Mouse (Mus musculus): ENCODE data around the gene Efna4.

Gene Efna4

DNA sequence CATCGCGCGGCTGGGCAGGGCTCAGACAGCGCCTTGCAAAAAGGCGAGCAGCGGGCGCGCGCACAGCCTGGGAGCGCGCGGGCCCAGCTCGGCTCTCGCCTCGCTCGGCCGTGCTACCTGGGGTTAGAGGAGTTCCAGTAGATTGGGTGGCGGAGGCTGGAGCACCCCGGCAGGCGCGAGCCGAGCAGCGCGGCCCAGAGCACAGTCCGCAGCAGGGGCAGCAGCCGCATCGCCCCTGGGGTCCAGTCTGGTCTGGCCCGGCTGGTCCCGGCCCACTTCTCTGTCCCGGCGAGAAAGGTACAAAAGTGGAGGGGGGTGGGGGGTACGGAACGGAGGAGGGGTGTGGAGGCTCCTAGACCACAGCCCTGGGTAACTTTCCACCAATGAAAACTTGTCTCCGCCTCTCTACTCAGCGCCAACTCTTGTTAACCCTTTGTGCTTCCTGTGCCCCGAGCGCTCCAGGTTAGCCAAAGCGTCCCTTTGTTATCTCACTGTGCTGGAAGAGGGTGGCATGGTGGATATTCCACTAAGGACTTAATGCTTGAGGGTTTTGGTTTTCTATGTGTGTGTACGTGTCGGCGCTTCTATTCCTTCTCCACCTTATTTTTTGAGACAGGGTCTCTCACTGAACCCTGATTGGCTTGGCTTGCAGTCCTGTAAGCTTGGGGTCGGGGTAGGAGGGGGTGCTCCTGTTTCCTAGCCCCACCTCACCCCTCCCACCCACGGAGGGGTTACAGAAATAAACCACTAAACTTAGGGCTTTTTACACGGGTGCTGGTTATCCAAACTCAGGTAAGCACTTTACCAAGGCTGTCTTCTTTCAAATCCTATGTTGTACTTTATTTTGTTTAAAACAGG, at the start of gene Efna4:
TSS of gene Efna4 (minus strand) at position 308 of the 858 bp plus-strand sequence.
- no peak for DNase-seq (ENCODE audit: low spot score)

DNA sequence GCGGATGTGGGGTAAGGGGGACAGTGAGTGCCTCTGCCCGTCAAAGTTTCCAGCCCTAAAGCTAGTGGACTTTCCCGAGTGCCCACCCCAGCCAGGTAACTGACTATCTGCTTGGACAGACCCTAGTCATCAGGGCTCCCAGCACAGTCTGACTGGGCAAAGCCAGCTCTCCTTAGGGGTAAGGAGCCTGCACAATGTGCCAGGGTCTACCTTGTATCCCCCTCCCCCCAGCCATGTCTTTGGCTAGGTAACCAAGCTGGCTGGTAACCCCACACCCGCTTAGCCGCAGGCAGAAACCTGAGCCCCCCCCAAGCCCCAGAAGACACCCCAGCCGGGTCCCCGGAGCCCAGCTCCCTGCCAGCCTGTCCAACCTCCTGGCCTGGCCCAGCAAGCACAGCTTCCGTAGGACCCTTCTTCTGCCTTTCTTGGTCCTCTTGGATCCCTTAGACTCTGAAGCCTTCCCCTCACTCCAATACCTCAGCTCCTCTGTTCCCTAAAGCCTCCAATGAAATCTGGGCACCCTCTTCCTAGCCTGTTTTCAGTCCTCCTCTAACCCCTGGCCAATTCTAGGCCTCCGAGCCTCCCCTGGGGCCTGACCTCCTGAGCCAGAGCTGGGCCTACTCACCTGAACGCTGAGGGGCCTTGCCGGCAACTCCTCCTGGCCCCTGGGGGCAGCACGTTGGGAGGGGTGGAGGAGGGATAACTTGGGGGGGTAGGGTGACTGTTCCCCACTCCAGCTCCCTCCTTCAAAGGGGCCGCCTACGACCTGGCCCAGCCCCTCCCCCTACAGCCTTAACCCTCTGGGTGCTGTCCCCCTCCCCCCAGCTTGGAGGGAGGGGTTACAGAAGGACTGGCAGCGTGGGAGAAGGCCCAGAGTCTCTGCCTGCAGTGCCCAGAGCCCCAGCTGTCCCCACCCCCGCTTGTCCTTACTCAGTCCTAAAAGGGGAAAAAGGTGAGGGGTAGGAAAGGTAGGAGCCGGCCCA, 48.9 kb upstream of the Efna4 start:
- DNase-seq (ENCODE audit: low spot score), result no peak

DNA sequence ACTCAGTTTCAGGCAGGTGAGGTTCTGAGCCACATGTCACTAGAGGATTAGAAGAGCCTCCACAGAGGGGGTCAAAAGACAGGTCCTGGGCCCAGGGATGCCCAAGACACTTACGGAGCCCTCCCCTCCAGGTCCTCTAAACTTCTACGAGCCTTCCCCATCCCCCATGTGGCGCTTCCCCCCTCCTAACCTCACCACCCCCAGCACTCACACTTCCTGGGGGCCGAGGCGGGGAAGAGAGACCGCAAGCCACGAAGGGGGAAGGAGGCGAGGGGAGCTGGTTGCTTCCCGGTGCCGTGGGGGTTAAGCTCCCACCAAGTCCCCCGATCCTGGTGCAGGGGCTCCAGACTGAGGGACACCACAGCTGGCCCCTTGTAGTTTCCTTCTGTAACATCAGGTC, 47.6 kb upstream of the Efna4 start:
- DNase-seq (ENCODE audit: low spot score), result no peak

DNA sequence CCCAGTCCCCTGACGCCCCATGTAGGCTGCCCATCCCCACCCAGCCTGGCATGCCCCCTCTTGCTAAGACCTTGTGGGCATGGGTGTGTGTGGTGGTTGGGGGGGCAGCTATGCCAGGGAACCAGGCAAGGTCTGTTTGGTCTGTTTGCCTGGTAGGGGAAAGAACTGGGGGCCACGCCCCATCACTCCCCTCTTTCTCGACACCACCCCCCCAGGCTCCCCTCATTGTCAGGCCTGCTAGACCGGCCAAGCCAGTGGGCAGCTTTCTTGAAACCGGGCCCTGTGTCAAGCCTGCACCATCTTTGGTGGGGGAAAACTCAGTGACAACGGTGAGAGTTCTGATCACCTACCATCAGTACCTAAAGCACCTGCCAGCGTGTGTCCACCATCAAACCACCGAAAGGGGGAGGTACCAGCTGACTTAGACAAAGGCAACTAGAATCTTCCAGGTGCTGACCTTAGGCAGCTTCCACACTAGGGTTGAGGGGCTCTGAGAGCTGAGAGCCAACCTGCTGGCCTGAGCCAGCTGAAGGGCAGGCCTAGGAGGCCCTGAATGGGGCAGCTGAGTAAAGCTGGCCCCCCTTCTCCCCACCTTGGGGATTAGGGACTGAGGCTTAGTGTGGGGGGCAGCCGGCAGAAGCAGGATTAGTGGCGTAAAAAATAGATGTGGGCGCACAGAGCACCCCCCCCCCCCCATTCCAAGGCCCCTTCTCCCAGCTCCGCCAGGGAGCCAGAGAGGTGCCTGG, 46.7 kb upstream of the Efna4 start:
- DNase-seq (ENCODE audit: low spot score), result no peak

DNA sequence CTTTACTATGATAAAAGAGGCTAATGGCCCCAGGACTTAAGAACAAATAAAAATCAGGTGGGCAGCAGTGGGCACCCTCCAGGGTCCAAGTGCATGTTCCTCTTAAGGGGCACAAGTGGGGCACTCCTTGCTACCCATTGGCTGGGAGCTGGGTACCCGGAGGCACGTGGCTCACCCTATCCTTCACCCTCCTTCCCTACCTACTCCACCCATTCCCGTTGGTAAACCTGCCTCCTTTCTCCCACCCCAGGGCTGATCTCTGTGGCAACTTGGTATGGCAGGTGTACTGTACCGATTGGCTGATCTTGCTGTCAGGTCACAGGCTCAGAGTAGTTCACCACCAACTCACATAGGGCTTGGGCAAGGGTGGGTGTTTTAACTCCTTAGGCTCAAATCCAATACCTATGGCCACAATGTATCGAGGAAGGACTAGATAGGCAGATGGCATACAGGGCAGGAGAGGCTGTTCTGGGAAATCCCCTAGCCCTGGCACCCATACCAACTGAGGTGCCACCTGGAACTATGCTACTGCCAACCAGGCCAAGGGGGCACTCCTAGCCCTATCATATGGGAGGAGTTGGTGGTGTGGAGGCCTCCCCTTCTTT, 45.9 kb upstream of the Efna4 start:
- no peak for DNase-seq (ENCODE audit: low spot score)

DNA sequence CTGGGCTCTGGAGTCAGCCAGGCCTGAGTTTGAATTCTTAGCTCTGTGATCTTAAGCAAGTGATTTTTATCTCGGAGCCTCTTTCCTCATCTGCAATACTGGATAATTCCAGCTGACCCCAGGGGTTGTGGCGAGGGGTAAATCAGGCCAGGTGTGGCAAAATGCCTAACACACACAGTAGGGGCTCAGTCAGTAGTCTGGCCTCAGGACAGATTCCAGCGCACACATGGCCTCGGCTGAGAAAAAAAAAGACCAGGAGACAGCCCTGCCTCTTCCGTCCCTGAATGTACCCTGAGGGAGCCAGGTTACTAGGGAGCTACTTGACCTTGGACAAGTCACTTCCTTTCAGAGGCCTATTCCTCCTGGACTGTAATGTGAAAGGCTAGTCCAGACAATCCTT, 45.1 kb upstream of the Efna4 start:
- DNase-seq (ENCODE audit: low spot score), result no peak

DNA sequence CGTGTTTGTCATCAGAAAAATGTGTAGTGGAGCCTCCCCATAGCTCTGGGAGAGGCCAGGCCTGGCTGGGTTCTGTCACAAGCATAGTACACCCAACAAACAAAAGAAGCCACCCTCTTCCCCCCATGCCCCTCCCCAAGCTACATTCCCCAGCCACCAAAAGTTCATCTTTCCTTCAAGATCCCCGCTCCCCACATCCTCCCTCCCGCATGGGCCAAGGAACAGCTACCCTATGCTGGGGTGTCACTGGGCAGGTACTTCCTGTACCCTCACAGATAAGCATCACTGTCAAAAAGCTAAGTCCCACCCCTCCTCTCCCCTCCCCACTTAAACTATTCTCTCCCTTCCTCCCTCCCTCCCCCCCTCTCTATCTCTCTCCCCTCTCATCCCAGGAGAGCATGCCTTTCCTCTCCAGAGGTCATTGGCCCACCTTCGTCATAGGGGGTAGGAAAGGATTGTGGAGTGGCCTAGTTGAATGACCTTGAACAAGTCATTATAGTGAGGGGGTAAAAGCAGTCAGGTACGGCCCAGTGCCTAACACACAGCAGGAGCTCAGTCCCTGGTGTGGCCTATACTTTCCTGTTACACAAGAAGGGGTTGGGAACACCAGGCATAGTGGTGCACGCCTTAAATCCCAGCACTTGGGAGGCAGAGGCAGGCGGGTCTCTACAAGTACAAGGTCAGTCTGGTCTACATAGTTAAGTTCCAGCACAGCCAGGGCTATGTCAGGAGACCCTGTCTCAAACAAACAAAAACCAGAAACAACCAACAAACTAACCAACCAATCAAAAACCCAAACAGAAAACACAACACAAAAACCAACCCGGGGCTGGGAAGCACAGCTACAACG, 44.4 kb upstream of the Efna4 start:
- no peak for DNase-seq (ENCODE audit: low spot score)

DNA sequence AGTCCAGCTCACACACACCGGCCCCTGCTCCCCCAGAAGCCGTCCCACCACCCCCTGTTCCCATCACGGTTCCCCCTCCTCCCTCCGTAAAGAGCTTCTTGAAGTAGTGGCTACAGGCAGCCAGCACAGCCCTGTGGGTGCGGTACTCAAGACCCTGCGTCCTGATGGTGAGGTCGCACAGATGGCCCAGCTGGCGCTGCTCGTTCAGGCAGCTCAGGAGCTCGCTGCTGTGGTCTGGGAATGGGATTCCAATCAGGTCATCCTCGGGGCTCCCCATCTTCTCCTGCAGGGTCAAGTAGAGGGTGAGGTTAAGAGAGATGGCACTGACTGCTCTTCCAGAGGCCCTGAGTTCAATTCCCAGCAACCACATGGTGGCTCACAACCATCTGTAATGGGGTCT, 43.4 kb upstream of the Efna4 start:
- DNase-seq (ENCODE audit: low spot score), result no peak

DNA sequence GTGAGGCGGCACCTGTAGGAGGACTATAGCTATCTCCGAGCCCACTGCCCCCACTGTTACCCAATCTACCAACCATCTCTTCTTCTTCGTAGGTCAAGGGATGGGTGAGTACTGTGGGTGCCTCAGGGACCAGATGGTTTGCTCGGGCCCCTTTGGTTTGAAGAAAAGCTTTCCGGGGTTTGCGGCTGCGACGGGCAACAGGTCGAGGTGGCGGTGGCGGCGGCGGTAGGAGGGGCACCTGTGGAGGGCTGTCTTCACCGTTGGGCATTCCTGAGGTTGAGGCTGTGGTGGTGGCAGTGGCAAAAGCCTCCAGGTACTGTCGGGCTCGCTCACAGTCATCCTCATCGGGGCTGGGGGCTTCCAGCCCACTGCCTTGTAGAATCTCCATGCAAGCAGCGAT, 42.9 kb upstream of the Efna4 start:
- DNase-seq (ENCODE audit: low spot score), result no peak

DNA sequence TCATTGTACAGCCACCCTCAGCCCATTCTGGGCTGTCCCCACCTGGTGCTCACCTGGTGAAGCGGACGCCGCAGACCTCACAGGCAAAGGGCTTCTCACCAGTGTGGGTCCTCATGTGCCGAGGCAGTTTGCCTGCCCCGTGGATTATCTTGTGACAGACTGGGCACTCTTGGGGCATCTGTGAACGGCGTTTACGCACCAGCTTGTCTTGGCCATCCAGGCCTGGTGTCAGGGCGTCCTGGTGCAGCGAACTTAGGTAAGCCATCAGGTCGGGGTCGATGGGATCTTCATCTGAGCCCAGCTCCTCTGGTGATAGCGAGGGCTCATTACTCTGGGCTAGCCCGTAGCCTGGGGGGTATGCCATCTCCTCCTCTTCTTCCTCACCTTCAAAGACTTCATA, 42.5 kb upstream of the Efna4 start:
- DNase-seq (ENCODE audit: low spot score), result no peak

DNA sequence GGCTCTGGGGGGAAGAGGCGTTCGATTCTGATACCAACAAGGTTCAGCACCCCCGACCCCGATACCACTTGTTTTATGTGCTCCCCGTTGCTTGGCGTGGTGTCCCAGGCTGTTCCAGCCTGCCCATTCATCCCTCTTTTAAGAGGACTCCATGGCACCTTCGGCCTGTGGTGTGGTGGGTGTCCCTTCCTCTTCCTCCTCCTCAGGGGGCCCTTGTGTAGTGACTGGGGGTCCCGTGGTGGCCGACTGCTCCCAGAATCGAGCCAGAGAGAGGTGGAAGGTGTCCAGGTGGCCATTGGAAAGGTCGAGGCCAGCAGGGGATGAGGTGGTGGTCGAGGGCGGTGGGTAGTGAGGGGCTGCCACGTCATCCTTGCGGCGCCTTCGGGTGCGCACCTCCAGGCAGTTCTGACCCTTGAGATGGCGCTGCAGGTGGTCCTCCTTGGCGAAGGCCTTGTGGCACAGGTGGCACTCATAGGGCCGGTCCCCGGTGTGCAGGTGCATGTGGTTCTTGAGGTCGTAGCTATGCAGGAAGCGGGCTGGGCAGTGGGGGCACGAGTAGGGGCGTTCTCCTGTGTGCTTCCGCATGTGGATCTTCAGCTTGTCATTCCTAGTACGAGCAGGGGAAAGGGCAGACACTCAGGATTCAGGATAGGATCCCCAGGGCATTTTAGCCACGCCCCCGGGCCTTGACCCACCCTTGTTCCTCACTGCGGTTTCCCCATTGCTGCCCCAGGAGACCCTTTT, 41.7 kb upstream of the Efna4 start:
- no peak for DNase-seq (ENCODE audit: low spot score)

DNA sequence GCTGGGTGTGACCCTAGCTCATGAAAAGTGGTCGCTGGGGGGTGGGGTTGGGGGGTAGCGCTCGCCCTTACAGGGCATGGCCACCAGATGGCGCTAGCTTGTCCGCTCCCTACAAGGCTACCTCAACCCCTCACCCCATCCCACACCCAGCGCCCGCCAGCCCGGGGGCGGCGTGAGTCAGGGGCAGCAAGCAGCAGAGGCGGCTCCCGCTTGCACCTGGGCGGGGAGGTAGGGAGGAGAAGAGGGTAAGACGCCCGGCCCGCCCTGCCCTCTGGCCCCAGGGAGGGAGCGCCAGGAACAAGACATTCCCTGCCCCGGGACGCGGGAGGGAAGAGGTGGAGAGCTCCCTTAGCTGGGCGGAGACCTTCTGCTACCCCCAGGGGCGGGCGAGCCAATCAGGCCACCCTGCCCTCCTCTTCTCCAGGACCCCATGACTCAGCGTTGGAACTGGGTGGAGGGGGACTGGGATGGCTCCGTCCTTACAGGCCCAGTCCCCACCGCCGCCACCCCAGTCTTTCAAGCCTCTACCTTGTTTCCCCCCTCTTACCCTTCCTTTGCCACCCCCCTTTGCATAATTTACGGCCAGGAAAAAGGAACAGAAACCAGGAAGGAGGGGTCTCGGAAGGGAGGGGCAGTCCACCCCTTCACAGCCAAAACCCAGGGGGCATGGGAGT, 40.7 kb upstream of the Efna4 start:
- DNase-seq (ENCODE audit: low spot score), result peak; percentile 39

DNA sequence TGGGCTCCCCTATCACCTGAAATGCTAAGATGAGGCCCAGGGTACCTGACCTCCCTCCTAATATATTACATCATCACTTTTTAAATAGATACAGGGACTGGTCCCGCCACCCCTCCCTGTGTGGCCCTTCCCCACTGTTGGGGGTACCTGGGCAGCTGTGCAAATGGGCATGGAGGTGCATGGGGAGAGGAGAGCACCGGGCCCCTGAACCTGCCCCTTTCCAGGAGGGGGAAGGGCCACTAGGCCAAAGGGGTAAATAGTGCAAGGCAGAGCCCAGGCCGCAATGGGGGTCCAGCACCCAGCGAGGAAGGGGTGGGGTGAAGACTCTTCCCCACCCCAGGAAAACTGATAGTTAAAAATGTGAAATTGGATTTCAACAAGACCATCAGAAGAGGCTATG, 40.0 kb upstream of the Efna4 start:
- no peak for DNase-seq (ENCODE audit: low spot score)

DNA sequence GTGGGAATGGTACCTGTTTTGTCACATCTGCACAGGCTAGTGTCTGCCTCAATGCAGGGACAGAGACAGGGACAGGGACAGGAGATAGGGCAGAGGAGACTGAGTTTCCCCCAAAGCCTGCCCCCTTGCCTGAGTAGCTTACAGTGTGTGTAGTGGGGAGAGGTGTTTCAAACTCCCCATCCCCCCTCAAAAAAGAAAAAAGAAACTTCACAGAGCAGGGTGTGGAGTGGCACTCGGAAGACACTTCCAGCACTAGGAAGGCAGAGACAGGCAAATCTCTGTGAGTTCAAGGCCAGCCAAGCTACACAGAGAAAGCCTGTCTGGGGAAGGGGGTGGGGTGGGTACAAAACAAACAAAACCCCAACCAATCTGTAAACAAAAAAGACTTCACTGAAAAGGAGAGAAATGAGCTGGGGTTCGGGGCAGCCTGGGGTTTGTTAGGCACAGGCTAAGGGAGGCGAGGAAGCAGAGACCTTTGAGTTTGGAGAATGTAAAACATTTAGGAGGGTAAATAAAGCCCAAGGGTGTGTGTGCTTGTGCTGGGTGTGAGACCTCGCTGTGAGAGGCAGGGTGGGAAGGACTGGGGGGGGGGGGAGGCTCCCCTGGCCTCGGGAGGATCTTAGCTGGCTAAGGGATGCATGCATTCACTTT, 35.9 kb upstream of the Efna4 start:
- DNase-seq (ENCODE audit: low spot score), result no peak

DNA sequence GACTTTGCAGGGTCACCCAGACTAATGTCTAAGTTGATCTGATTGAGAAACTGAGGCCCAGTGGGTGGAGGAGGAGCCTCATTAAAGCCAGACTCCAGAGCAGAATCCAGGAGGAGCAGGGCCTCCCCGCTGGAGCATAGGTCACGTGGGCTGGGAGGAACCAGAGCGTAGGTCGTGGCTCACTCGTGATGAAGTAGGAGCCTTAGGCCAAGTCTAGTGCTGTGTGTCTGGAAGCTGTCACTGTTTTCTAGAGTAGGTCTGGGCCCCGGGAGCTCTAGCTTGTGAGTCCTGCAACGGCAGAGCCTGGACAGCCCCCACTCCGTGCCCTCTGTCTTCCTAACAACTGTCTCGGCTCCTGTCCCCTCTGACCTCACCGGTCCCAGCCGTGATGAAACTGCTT, 29.5 kb upstream of the Efna4 start:
- DNase-seq (ENCODE audit: low spot score), result no peak

DNA sequence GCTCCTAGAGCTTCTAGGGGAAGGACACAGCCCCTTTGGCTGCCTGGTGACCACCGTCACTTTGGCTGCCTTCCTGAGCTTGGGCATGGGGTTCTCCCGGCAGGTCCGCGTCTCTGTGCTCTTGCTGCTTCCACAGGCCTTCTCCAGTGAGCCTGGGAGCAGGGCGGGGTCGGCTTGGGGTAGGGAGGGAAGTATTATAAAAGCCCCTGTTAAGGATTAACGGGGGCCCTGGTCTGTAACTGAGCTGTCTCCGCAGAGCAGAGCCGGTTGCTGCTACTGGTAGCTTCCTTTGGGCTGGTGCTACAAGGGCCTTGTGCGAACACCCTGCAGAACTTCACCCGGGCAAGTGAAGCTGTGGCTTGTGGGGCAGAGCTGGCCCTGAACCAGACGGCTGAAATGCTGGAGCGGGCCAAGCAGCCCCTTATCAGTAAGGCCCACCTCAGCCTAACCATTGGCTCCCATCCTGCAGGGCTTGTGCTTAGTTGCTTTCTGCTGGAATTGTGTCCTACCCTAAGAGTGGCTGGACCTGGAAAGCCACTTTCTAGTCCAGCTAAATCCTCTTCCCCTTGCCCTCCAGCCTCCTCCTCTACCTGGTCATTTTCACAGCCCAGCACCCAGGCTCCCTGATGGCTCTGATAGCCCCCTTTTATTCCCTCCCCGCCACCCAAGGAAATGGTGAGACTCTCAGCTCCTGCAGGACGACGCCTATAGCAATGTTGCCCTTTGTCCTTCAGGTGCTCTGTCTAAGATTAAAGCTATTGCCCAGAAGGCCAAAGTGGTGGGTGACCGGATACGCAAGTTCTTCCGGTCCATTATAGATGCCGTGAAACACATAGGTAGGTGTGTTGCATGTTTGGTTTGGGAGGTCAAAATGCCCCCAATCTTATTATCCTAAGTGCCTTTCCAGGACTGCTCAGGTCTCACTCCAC, 27.9 kb upstream of the Efna4 start:
- DNase-seq (ENCODE audit: low spot score), result no peak

DNA sequence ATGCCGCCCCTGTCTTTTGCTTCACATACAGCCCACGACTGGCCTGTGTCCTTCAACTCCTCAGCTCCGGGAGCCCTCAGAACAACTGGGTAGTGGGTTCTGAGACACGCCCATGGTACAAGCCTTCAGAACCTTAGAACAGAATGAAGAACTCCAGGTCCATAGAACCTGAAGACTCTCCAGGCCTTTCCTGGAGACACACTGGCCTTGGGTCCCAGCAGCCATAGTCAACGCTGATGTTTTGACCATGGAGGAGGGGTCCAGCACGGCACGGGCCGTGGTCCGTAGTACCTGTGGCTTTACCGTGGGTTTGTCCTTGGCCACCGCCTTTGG, 27.3 kb upstream of the Efna4 start, which contains the start of gene Dcst1:
TSS of gene Dcst1 (minus strand) at position 101 of the 333 bp plus-strand sequence.
- DNase-seq (ENCODE audit: low spot score), result no peak

DNA sequence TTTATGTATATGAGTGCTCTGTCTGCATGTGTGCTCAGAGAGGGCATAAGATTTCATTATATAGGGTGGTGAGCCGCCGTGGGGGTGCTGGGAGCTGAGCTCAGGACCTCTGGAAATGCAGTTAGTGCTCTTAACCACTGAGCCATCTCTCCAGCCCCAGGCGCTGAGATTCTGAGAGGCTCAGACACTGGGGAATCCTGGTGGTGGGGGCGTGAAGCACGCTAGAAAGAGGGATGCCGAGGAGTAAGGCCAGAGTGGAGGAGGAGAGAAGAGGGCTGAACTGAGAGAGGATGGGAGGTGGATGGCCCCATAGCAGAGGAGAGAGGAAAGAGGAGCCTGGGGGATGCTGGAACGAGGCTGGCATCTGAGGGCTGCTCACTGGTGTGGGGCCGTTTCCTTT, 26.8 kb upstream of the Efna4 start:
- no peak for DNase-seq (ENCODE audit: low spot score)
